Mouse (Mus musculus) gastrocnemius, adult 2 months (tissue): Measurements from ENCODE around the gene Vmn1r220. TPM values are rescaled to one million over a fixed set of nuclear protein-coding genes. Genes with fewer than 3 reads are reported as not detected.
"Not testable (repeated sequence)": the region's sequence is repeated elsewhere in the genome, so short reads cannot be mapped to it uniquely, and the experiment has no call there.

ENCODE experiments used
- DNase-seq: peaks from one replicate; pipeline ENCODE4 v3.0.0; 2022
- H3K27ac ChIP-seq: fragments of 200-600 bp; 2 replicates; pipeline ENCODE4 v1.8.1; 2022; ENCODE audit warnings: mild to moderate bottlenecking
- H3K4me3 ChIP-seq: fragments of 200-600 bp; 2 replicates; pipeline ENCODE4 v1.8.1; 2022; ENCODE audit warnings: mild to moderate bottlenecking, moderate library complexity
- CTCF ChIP-seq: fragments of 200-600 bp; IDR thresholded peaks from 2 replicates; pipeline ENCODE4 v1.8.1; 2022; ENCODE audit warnings: antibody characterized with exemption, mild to moderate bottlenecking, moderate library complexity
- intact Hi-C: fragments of 180-260 bp; cut with DNase I; formaldehyde crosslinking; loops from one replicate; pipeline ENCODE4 v1.15.1; 2025
- long read RNA-seq, 2 experiments: library from polyadenylated mRNA; stranded (forward); transcript quantifications; one replicate each; pipeline ENCODE4 v2.0.0; 2021
- total RNA-seq, 2 experiments: library from RNA; stranded (reverse); gene quantifications; 2 replicates each; pipeline ENCODE4 v1.2.3; 2021

Vmn1r220 gene
- total RNA-seq: not detected
- long read RNA-seq, experiment 1: 0 reads
- long read RNA-seq, experiment 2: 0 reads

- no peak for TF ChIP-seq CTCF
- intact Hi-C loops: no loop called here
Measured at GRCm38 (mm10) chr13:23187875-23188274, at the start of gene Vmn1r220. Vmn1r220 (minus strand) TSS chr13:23187975.

DNA sequence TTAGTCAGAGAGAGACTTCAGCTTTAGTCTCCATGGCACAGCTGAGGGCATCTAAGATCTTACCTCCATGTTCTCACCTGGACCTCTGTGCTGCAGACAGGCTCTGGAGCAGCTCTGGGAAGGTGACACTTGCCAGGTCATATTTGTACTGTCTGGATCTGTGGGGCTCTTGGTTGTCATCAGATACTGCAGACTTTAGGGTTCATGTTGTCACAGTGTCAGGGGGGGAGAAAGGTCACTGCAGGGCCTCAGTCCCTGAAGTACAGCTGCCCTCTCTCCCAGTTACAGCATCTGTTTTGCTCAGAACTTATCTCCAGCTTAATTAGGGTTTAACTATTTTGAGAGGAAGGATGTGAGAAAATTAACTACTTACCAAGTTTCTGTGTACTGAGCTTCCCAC is 48.1 kb upstream of the Vmn1r220 start, which contains the start of gene Vmn1r222:
TSS of gene Vmn1r222 (minus strand) at position 101 of the 400 bp plus-strand sequence.
- DNase-seq, H3K27ac ChIP-seq, H3K4me3 ChIP-seq, intact Hi-C loops: not testable (repeated sequence)

More at GRCm38 (mm10) chr13:23187875-23188274, at the start of gene Vmn1r220:
- no peak for DNase-seq
- Histone ChIP-seq H3K4me3 (no peak within 1 kb of the TSS), H3K27ac (no peak within 1 kb of the TSS)

GRCm38 (mm10) chr13:23213827-23214226 is 26.1 kb upstream of the Vmn1r220 start, which contains the start of gene Vmn1r221:
Vmn1r221 (plus strand) TSS chr13:23214127.
- H3K27ac ChIP-seq, DNase-seq, intact Hi-C loops, H3K4me3 ChIP-seq: not testable (repeated sequence)

GRCm38 (mm10) chr13:23203885-23204284 is 16.1 kb upstream of the Vmn1r220 start:
- intact Hi-C loops, H3K27ac ChIP-seq, DNase-seq, H3K4me3 ChIP-seq: not testable (repeated sequence)

DNA sequence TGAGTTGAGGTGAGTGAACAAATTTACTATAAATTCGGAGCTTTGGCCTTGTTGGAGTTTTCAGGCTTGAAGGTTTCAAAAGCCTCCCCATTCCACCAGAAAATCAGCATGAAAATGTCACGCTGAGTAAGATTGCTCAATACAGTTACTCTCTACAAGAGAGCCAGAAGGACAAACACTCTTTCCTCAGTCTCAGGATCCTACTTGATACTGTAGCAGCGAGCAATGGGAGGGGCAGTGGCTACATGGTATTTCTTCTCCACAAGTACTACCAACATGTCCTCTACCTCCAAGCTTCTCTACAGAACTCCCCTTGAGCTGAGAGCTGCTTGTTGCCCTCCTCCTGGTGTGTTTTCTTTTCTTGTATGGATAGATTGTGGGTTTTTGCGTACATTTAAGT is 21.3 kb downstream of the Vmn1r220 start:
- DNase-seq, H3K4me3 ChIP-seq, intact Hi-C loops, H3K27ac ChIP-seq: not testable (repeated sequence)

- TF ChIP-seq CTCF: no peak
- Histone ChIP-seq H3K4me3 (no peak within 1 kb of the TSS), H3K27ac (no peak within 1 kb of the TSS)
- no peak for DNase-seq
- intact Hi-C loops: no loop called here
Measured at GRCm38 (mm10) chr13:23159012-23159411, 28.8 kb downstream of the Vmn1r220 start, which contains the start of gene Vmn1r219. Vmn1r219 (plus strand) TSS chr13:23159312.

DNA sequence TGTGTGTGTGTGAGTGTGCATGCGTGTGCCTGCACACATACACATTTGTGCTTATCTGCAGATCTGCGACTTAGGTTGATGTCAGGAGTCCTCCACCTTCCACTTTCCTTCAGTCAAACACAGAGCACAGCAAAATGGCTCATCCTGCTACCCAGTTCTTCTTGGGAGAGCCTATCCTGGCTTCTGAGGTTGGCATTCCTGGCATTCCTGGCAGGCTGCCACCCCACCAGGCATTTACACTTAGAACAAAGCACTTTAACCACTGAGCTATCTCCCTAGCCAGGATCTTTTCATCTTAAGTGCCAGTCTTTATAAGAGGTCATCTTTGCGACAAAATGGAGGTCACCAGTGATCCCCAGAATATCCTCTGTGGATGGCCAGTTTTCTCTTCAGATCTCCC is 29.9 kb downstream of the Vmn1r220 start:
- no peak for DNase-seq
- TF ChIP-seq CTCF: no peak
- no peak overlapping the region for H3K27ac ChIP-seq
- intact Hi-C loops: no loop called here
- no peak overlapping the region for H3K4me3 ChIP-seq

DNA sequence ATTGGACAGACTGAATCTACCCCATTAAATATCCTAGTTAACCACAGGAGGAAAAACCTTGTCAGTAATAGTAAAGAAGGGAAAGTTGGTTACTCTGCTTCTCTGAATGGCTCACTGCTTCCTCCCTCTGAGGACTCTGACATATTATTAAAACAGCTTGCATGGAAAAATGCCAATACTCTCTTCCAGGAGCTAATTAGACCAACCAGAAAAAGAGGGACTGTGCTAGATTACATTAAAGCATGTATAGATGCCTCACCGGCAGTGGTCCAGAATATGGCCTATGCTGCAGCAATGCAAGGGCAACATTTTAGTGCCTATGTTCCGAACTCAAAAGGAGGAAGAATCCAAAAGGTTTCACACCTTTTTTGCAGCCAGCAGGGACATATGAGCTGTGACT is 48.9 kb downstream of the Vmn1r220 start:
- intact Hi-C loops: no loop called here
- H3K4me3 ChIP-seq: no peak overlapping the region
- H3K27ac ChIP-seq: no peak overlapping the region
- no peak for DNase-seq
- no peak for TF ChIP-seq CTCF

- H3K27ac ChIP-seq: no peak overlapping the region
- TF ChIP-seq CTCF: no peak
- no peak overlapping the region for H3K4me3 ChIP-seq
- intact Hi-C loops: no loop called here
- no peak for DNase-seq
Measured at GRCm38 (mm10) chr13:23133501-23133900, 54.3 kb downstream of the Vmn1r220 start.

DNA sequence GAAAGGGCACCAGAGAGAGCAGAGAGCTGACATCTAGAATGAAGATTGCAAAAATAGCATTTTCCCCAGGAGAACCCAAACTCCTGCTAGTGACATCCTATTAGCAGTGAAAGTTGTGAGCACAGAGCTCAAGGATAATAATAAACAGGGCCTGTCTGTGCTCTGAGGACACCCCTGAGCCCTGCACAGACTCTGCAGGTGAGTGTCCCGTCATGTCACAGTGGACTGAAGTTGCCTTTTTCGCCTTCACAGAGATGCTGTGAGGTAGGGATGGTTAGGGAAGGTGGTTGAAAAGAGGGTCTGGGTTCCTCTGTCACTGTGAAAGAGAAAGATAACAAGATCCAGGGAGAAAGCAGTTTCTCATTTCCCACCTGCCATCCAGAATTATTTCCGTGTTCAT is 54.7 kb downstream of the Vmn1r220 start, which contains the start of gene Vmn1r218:
TSS of gene Vmn1r218 (plus strand) at position 57 of the 400 bp plus-strand sequence.
- DNase-seq: no peak
- Histone ChIP-seq H3K27ac (no peak within 1 kb of the TSS), H3K4me3 (no peak within 1 kb of the TSS)
- intact Hi-C loops: no loop called here
- TF ChIP-seq CTCF: no peak

Other genes with a start within 250 kb of the Vmn1r220 start
- gene Vmn1r213, start 180.3 kb downstream of the Vmn1r220 start, total RNA-seq: not detected
- gene Vmn1r214, start 157.6 kb downstream of the Vmn1r220 start, total RNA-seq: not detected
- not detected for gene Vmn1r215, start 120.0 kb downstream of the Vmn1r220 start, total RNA-seq
- gene Vmn1r217, start 69.7 kb downstream of the Vmn1r220 start, total RNA-seq: not detected
- gene Vmn1r218, start 54.8 kb downstream of the Vmn1r220 start, total RNA-seq: not detected
- gene Vmn1r219, start 28.7 kb downstream of the Vmn1r220 start, total RNA-seq: not detected
- gene Vmn1r221, start 26.2 kb upstream of the Vmn1r220 start, total RNA-seq: not detected
- not detected for gene Vmn1r222, start 48.0 kb upstream of the Vmn1r220 start, total RNA-seq
- gene Vmn1r223, start 59.2 kb upstream of the Vmn1r220 start, total RNA-seq: not detected
- 10 to 100 TPM in 1 of 2 experiments, 1 to 10 TPM in 1; 8.9 to 12.7 TPM for gene Zfp322a, start 181.2 kb upstream of the Vmn1r220 start, total RNA-seq
- gene Abt1, start 235.9 kb upstream of the Vmn1r220 start, total RNA-seq: 1 to 10 TPM; 3.6 to 3.9 TPM